In genomic region chr2:13750089-13750488, GRCm38 (mm10) we compare ENCODE assay signal across 15 mouse cellular contexts. TPM values are rescaled to one million over a fixed set of nuclear protein-coding genes. Genes with fewer than 3 reads are reported as not detected.
DNase-seq lines count a peak whose midpoint lies in the region; ATAC-seq and TF ChIP-seq lines count a peak whose summit lies in the region.
"Had no signal": no experiment of that assay in that cellular context is flagged by ENCODE, and none has a peak within 500 bp of the region (broad histone marks: within the 10 kb centered on the region; RNA-seq: fewer than 3 reads in every experiment).

No protein-coding gene starts in this region.

- TF ChIP-seq CTCF in lung, postnatal 0 days (IDR thresholded peaks at IDR 0.05), result no peak

- no peaks in the 10 kb centered on the region for H3K9me3 ChIP-seq in heart, embryonic 10.5 days
- H3K9me3 ChIP-seq in lung, postnatal 0 days (ENCODE audit: low read length), result no peaks in the 10 kb centered on the region
- no peaks in the 10 kb centered on the region for H3K9me3 ChIP-seq in heart, embryonic 13.5 days
- H3K9me3 ChIP-seq in embryonic facial prominence, embryonic 10.5 days, result no peaks in the 10 kb centered on the region
- H3K9me3 ChIP-seq: liver, embryonic 12.5 days; midbrain, embryonic 13.5 days had no signal

- DNase-seq in heart, adult 18-20 months, result peak; percentile 34 to 67
- no peak for DNase-seq in heart, embryonic 10.5 days (ENCODE audit: low spot score)
- peak; percentile 8 for DNase-seq in lung, postnatal 0 days (ENCODE audit: low spot score)
- DNase-seq in lung, adult 18-20 months, result no peak
- DNase-seq in lung, postnatal 14 days, result peak; percentile 4
- DNase-seq in embryonic facial prominence, embryonic 10.5 days (ENCODE audit: low spot score), result no peak
- DNase-seq in right cerebral cortex, adult 2 months (ENCODE audit: low spot score in 2 of 2), result no peak
- DNase-seq: cerebellum, adult 11 months; cerebellum, postnatal 36 days; left cerebral cortex, postnatal 4 days had no signal

- ATAC-seq in lung, postnatal 0 days, result no peak
- ATAC-seq in heart, embryonic 13.5 days (ENCODE audit: extremely low read depth, insufficient number of reproducible peaks, low FRiP score, low TSS enrichment), result no peak
- ATAC-seq: hindbrain, embryonic 16.5 days; liver, embryonic 12.5 days; midbrain, embryonic 13.5 days had no signal

- H3K9ac ChIP-seq in lung, postnatal 0 days (replicated peaks; ENCODE audit: low read depth), result no peak overlapping the region
- H3K9ac ChIP-seq in heart, embryonic 13.5 days, result no peak overlapping the region
- H3K9ac ChIP-seq: liver, embryonic 12.5 days; midbrain, embryonic 13.5 days had no signal

- no peaks in the 10 kb centered on the region for H3K36me3 ChIP-seq in heart, embryonic 10.5 days
- H3K36me3 ChIP-seq in lung, postnatal 0 days (ENCODE audit: insufficient read depth, low read length), result no peaks in the 10 kb centered on the region
- no peaks in the 10 kb centered on the region for H3K36me3 ChIP-seq in heart, embryonic 13.5 days
- no peaks in the 10 kb centered on the region for H3K36me3 ChIP-seq in embryonic facial prominence, embryonic 10.5 days (replicated peaks)
- H3K36me3 ChIP-seq: liver, embryonic 12.5 days; midbrain, embryonic 13.5 days had no signal

- H3K27me3 ChIP-seq in heart, embryonic 10.5 days (ENCODE audit: insufficient read depth, poor library complexity, severe bottlenecking), result no peaks in the 10 kb centered on the region
- no peaks in the 10 kb centered on the region for H3K27me3 ChIP-seq in lung, postnatal 0 days (replicated peaks; ENCODE audit: insufficient read depth, low read length)
- H3K27me3 ChIP-seq in heart, embryonic 13.5 days (replicated peaks), result no peaks in the 10 kb centered on the region
- H3K27me3 ChIP-seq in embryonic facial prominence, embryonic 10.5 days (replicated peaks; ENCODE audit: low read depth, poor library complexity, severe bottlenecking), result no peaks in the 10 kb centered on the region
- H3K27me3 ChIP-seq: liver, embryonic 12.5 days; midbrain, embryonic 13.5 days had no signal

- H3K27ac ChIP-seq in heart, embryonic 10.5 days, result no peak overlapping the region
- no peak overlapping the region for H3K27ac ChIP-seq in lung, postnatal 0 days (ENCODE audit: low read length)
- peak overlapping the region; percentile 54 for H3K27ac ChIP-seq in heart, embryonic 13.5 days (replicated peaks)
- H3K27ac ChIP-seq in embryonic facial prominence, embryonic 10.5 days (replicated peaks), result no peak overlapping the region
- H3K27ac ChIP-seq: liver, embryonic 12.5 days; macrophage; midbrain, embryonic 13.5 days had no signal

- TF ChIP-seq EP300 in lung, postnatal 0 days (IDR thresholded peaks at IDR 0.05), result no peak

- 65% methylated on average over 1 of the region's 1 CpGs for WGBS in heart, embryonic 10.5 days
- WGBS in lung, postnatal 0 days, result 30% methylated on average over 1 of the region's 1 CpGs
- WGBS in heart, embryonic 13.5 days, result 50% methylated on average over 1 of the region's 1 CpGs
- WGBS in embryonic facial prominence, embryonic 10.5 days, result 66% methylated on average over 1 of the region's 1 CpGs

- no peak overlapping the region for H3K4me2 ChIP-seq in lung, postnatal 0 days (replicated peaks; ENCODE audit: low read depth, low read length)
- H3K4me2 ChIP-seq in heart, embryonic 13.5 days, result no peak overlapping the region
- H3K4me2 ChIP-seq: liver, embryonic 12.5 days; midbrain, embryonic 13.5 days had no signal

- H3K4me1 ChIP-seq in heart, embryonic 10.5 days, result no peaks in the 10 kb centered on the region
- H3K4me1 ChIP-seq in lung, postnatal 0 days (ENCODE audit: insufficient read depth, low read depth, low read length), result no peaks in the 10 kb centered on the region
- peaks cover 5% of the 10 kb centered on the region; the same call in 1 of the 2 replicates for H3K4me1 ChIP-seq in heart, embryonic 13.5 days
- no peaks in the 10 kb centered on the region for H3K4me1 ChIP-seq in embryonic facial prominence, embryonic 10.5 days
- H3K4me1 ChIP-seq: liver, embryonic 12.5 days; midbrain, embryonic 13.5 days had no signal

- no peak overlapping the region for H3K4me3 ChIP-seq in heart, embryonic 10.5 days
- H3K4me3 ChIP-seq in lung, postnatal 0 days (ENCODE audit: low read depth, low read length), result no peak overlapping the region
- no peak overlapping the region for H3K4me3 ChIP-seq in heart, embryonic 13.5 days
- no peak overlapping the region for H3K4me3 ChIP-seq in embryonic facial prominence, embryonic 10.5 days
- H3K4me3 ChIP-seq: liver, embryonic 12.5 days; midbrain, embryonic 13.5 days had no signal

RNA-seq across cellular contexts. Expression of gene St8sia6, which starts 43.8 kb away (rescaled TPM):
- 1 to 10 TPM; 3.0 to 3.4 TPM for total RNA-seq in heart, adult 18-20 months (2021)
- polyA plus RNA-seq in heart, embryonic 10.5 days (2016; fragmentation: Nextera tagmentation; extraction: Ambion mirVana), result 0.10 and 0.15 TPM in 2 replicates
- 0.26 and 0.49 TPM in 2 replicates for polyA plus RNA-seq in lung, postnatal 0 days (2015; fragmentation: Nextera tagmentation; extraction: Ambion mirVana)
- 0.70 TPM in 2 replicates for polyA plus RNA-seq in heart, embryonic 13.5 days (2015; fragmentation: Nextera tagmentation; extraction: Ambion mirVana)
- 1.1 and 1.7 TPM in 2 replicates for polyA plus RNA-seq in embryonic facial prominence, embryonic 10.5 days (2016; fragmentation: Nextera tagmentation; extraction: Ambion mirVana)

Comparison
In these comparisons a context has a peak if more than half of its experiments do, and no peak if none do; other contexts are left out.
1. DNase-seq: peak in heart, adult 18-20 months (2 of 2), lung, postnatal 0 days (single experiment) and lung, postnatal 14 days (single experiment); none in heart, embryonic 10.5 days (single experiment), lung, adult 18-20 months (0 of 2), embryonic facial prominence, embryonic 10.5 days (single experiment) and right cerebral cortex, adult 2 months (0 of 2).